Mouse (Mus musculus) retina, postnatal 7 days (tissue): ENCODE measurements at regions not wholly inside any gene's neighbourhood (a gene's known extent, or its start where the extent isn't known, plus 50 kb on each side); places are given as distances from the start of the nearest gene placed in this dataset.

Experiments
- DNase-seq: peaks from one replicate; pipeline ENCODE4 v3.0.0-alpha.2; 2012; ENCODE audit warnings: low read depth, low spot score

- DNase-seq: no peak
Observed at GRCm38 (mm10) chr4:150726136-150726480, 74.1 kb upstream of the Slc45a1 start.

GRCm38 (mm10) chr4:150725443-150726135 lies 73.6 kb upstream of the Slc45a1 start:
- no peak for DNase-seq

GRCm38 (mm10) chr4:150724823-150725222 lies 72.8 kb upstream of the Slc45a1 start:
- no peak for DNase-seq

- no peak for DNase-seq
Observed at GRCm38 (mm10) chr4:150721619-150722283, 69.8 kb upstream of the Slc45a1 start.

- DNase-seq: no peak
Observed at GRCm38 (mm10) chr4:150717866-150718265, 65.9 kb upstream of the Slc45a1 start.

GRCm38 (mm10) chr4:150715051-150715450 lies 63.1 kb upstream of the Slc45a1 start:
- no peak for DNase-seq

- no peak for DNase-seq
Observed at GRCm38 (mm10) chr4:150713291-150713690, 61.3 kb upstream of the Slc45a1 start.

- DNase-seq: no peak
Observed at GRCm38 (mm10) chr4:150712856-150713255, 60.9 kb upstream of the Slc45a1 start.

- no peak for DNase-seq
Observed at GRCm38 (mm10) chr4:150711646-150712045, 59.7 kb upstream of the Slc45a1 start.

GRCm38 (mm10) chr4:150709391-150710130 lies 57.6 kb upstream of the Slc45a1 start:
- no peak for DNase-seq

- no peak for DNase-seq
Observed at GRCm38 (mm10) chr4:150708572-150708984, 56.6 kb upstream of the Slc45a1 start.

GRCm38 (mm10) chr4:150707725-150708571 lies 56.0 kb upstream of the Slc45a1 start:
- DNase-seq: no peak

GRCm38 (mm10) chr4:150706793-150707724 lies 55.1 kb upstream of the Slc45a1 start:
- DNase-seq: no peak

GRCm38 (mm10) chr4:150706291-150706690 lies 54.3 kb upstream of the Slc45a1 start:
- DNase-seq: no peak

GRCm38 (mm10) chr4:150703266-150703665 lies 51.3 kb upstream of the Slc45a1 start:
- no peak for DNase-seq
